Mouse (Mus musculus): ENCODE measurements around the gene Mthfd1l. TPM values are rescaled to one million over a fixed set of nuclear protein-coding genes. Genes with fewer than 3 reads are reported as not detected.

Mthfd1l gene
- polyA plus RNA-seq, 1 experiment from 2014 or later: 16.9 TPM

- Histone ChIP-seq H3K9ac (no peak overlapping the region), H3K4me2 (no peak overlapping the region), H3K4me3 (no peak overlapping the region), H3K27me3 (replicated peaks) (no peaks in the 10 kb centered on the region), H3K9me3 (replicated peaks) (0 out of 2 replicates have a peak, but pooled peaks cover under 1% of the 10 kb centered on the region), H3K36me3 (peaks cover 7% of the 10 kb centered on the region), H3K4me1 (replicated peaks) (peaks cover 29% of the 10 kb centered on the region), H3K27ac (ENCODE audit: poor library complexity, severe bottlenecking) (no peak overlapping the region)
- WGBS: 69% methylated on average over 8 of the region's 8 CpGs
- ATAC-seq (ENCODE audit: insufficient number of reproducible peaks, low FRiP score): no peak
These were observed 186.7 kb downstream of the Mthfd1l start for GRCm38 (mm10) chr10:4159541-4160090.

- peaks cover 7% of the 10 kb centered on the region; the same call in 1 of the 2 replicates for H3K9me3 ChIP-seq (replicated peaks)
- H3K36me3 ChIP-seq: peaks cover 7% of the 10 kb centered on the region
- no peak overlapping the region for H3K9ac ChIP-seq
- peak; percentile 42; the same call in 1 of the 2 replicates for ATAC-seq (ENCODE audit: insufficient number of reproducible peaks, low FRiP score)
- H3K4me3 ChIP-seq: no peak overlapping the region
- peaks cover 29% of the 10 kb centered on the region for H3K4me1 ChIP-seq (replicated peaks)
- 44% methylated on average over 13 of the region's 13 CpGs for WGBS
- H3K4me2 ChIP-seq: peak overlapping the region; percentile 35
- peak overlapping the region; percentile 25; the same call in 1 of the 2 replicates for H3K27ac ChIP-seq (ENCODE audit: poor library complexity, severe bottlenecking)
- no peaks in the 10 kb centered on the region for H3K27me3 ChIP-seq (replicated peaks)
These were observed 187.4 kb downstream of the Mthfd1l start for GRCm38 (mm10) chr10:4160242-4160785.

- H3K36me3 ChIP-seq: peaks cover 2% of the 10 kb centered on the region; the same call in 1 of the 2 replicates
- H3K4me2 ChIP-seq: no peak overlapping the region
- no peak overlapping the region for H3K27ac ChIP-seq (ENCODE audit: poor library complexity, severe bottlenecking)
- H3K4me1 ChIP-seq (replicated peaks): peaks cover 29% of the 10 kb centered on the region
- H3K9me3 ChIP-seq (replicated peaks): peaks cover 8% of the 10 kb centered on the region; the same call in 1 of the 2 replicates
- H3K27me3 ChIP-seq (replicated peaks): no peaks in the 10 kb centered on the region
- H3K9ac ChIP-seq: no peak overlapping the region
- no peak overlapping the region for H3K4me3 ChIP-seq
- 73% methylated on average over 2 of the region's 2 CpGs for WGBS
- ATAC-seq (ENCODE audit: insufficient number of reproducible peaks, low FRiP score): no peak
These were observed 189.1 kb downstream of the Mthfd1l start for GRCm38 (mm10) chr10:4162049-4162448.

GRCm38 (mm10) chr10:4162976-4163375, 190.1 kb downstream of the Mthfd1l start:
- H3K27me3 ChIP-seq (replicated peaks): no peaks in the 10 kb centered on the region
- H3K4me1 ChIP-seq (replicated peaks): peaks cover 29% of the 10 kb centered on the region
- WGBS: 82% methylated on average over 3 of the region's 3 CpGs
- no peak overlapping the region for H3K27ac ChIP-seq (ENCODE audit: poor library complexity, severe bottlenecking)
- no peak for ATAC-seq (ENCODE audit: insufficient number of reproducible peaks, low FRiP score)
- peaks cover 8% of the 10 kb centered on the region; the same call in 1 of the 2 replicates for H3K9me3 ChIP-seq (replicated peaks)
- H3K4me2 ChIP-seq: no peak overlapping the region
- H3K36me3 ChIP-seq: no peaks in the 10 kb centered on the region
- H3K9ac ChIP-seq: no peak overlapping the region
- H3K4me3 ChIP-seq: no peak overlapping the region

GRCm38 (mm10) chr10:4164681-4165080, 191.8 kb downstream of the Mthfd1l start:
- H3K9me3 ChIP-seq (replicated peaks): peaks cover 8% of the 10 kb centered on the region; the same call in 1 of the 2 replicates
- ATAC-seq (ENCODE audit: insufficient number of reproducible peaks, low FRiP score): no peak
- no peak overlapping the region for H3K4me3 ChIP-seq
- no peaks in the 10 kb centered on the region for H3K36me3 ChIP-seq
- no peak overlapping the region for H3K27ac ChIP-seq (ENCODE audit: poor library complexity, severe bottlenecking)
- peaks cover 26% of the 10 kb centered on the region for H3K4me1 ChIP-seq (replicated peaks)
- H3K9ac ChIP-seq: no peak overlapping the region
- 75% methylated on average over 9 of the region's 9 CpGs for WGBS
- H3K27me3 ChIP-seq (replicated peaks): no peaks in the 10 kb centered on the region
- no peak overlapping the region for H3K4me2 ChIP-seq

- peaks cover 8% of the 10 kb centered on the region; the same call in 1 of the 2 replicates for H3K9me3 ChIP-seq (replicated peaks)
- H3K4me2 ChIP-seq: no peak overlapping the region
- ATAC-seq (ENCODE audit: insufficient number of reproducible peaks, low FRiP score): no peak
- H3K36me3 ChIP-seq: no peaks in the 10 kb centered on the region
- 27% methylated on average over 5 of the region's 5 CpGs for WGBS
- H3K4me3 ChIP-seq: no peak overlapping the region
- no peak overlapping the region for H3K27ac ChIP-seq (ENCODE audit: poor library complexity, severe bottlenecking)
- peaks cover 8% of the 10 kb centered on the region; the same call in 1 of the 2 replicates for H3K4me1 ChIP-seq (replicated peaks)
- no peak overlapping the region for H3K9ac ChIP-seq
- no peaks in the 10 kb centered on the region for H3K27me3 ChIP-seq (replicated peaks)
These were observed 195.4 kb downstream of the Mthfd1l start for GRCm38 (mm10) chr10:4168222-4168798.

- no peak for ATAC-seq (ENCODE audit: insufficient number of reproducible peaks, low FRiP score)
- Histone ChIP-seq H3K27ac (ENCODE audit: poor library complexity, severe bottlenecking) (no peak overlapping the region), H3K4me2 (no peak overlapping the region), H3K27me3 (replicated peaks) (no peaks in the 10 kb centered on the region), H3K9ac (no peak overlapping the region), H3K4me1 (replicated peaks) (no peaks in the 10 kb centered on the region), H3K36me3 (no peaks in the 10 kb centered on the region), H3K9me3 (replicated peaks) (no peaks in the 10 kb centered on the region; the same call in 1 of the 2 replicates), H3K4me3 (no peak overlapping the region)
- 85% methylated on average over 5 of the region's 5 CpGs for WGBS
These were observed 201.3 kb downstream of the Mthfd1l start for GRCm38 (mm10) chr10:4174229-4174628.

GRCm38 (mm10) chr10:4174717-4175116, 201.8 kb downstream of the Mthfd1l start:
- Histone ChIP-seq H3K36me3 (no peaks in the 10 kb centered on the region), H3K4me2 (no peak overlapping the region), H3K27me3 (replicated peaks) (no peaks in the 10 kb centered on the region), H3K27ac (ENCODE audit: poor library complexity, severe bottlenecking) (no peak overlapping the region), H3K9ac (no peak overlapping the region), H3K4me3 (no peak overlapping the region), H3K4me1 (replicated peaks) (no peaks in the 10 kb centered on the region), H3K9me3 (replicated peaks) (no peaks in the 10 kb centered on the region; the same call in 1 of the 2 replicates)
- 78% methylated on average over 3 of the region's 3 CpGs for WGBS
- no peak for ATAC-seq (ENCODE audit: insufficient number of reproducible peaks, low FRiP score)

- Histone ChIP-seq H3K4me2 (no peak overlapping the region), H3K36me3 (no peaks in the 10 kb centered on the region), H3K4me1 (replicated peaks) (peaks cover 6% of the 10 kb centered on the region), H3K9me3 (replicated peaks) (no peaks in the 10 kb centered on the region; the same call in 1 of the 2 replicates), H3K27ac (ENCODE audit: poor library complexity, severe bottlenecking) (no peak overlapping the region), H3K4me3 (no peak overlapping the region), H3K9ac (no peak overlapping the region), H3K27me3 (replicated peaks) (no peaks in the 10 kb centered on the region)
- WGBS: 86% methylated on average over 4 of the region's 4 CpGs
- ATAC-seq (ENCODE audit: insufficient number of reproducible peaks, low FRiP score): no peak
These were observed 204.4 kb downstream of the Mthfd1l start for GRCm38 (mm10) chr10:4177285-4177684.

GRCm38 (mm10) chr10:4179049-4179790, 206.3 kb downstream of the Mthfd1l start:
- H3K36me3 ChIP-seq: no peaks in the 10 kb centered on the region
- H3K9me3 ChIP-seq (replicated peaks): no peaks in the 10 kb centered on the region; the same call in 1 of the 2 replicates
- peaks cover 10% of the 10 kb centered on the region for H3K4me1 ChIP-seq (replicated peaks)
- WGBS: 72% methylated on average over 7 of the region's 7 CpGs
- no peak overlapping the region for H3K4me3 ChIP-seq
- no peaks in the 10 kb centered on the region for H3K27me3 ChIP-seq (replicated peaks)
- no peak overlapping the region for H3K4me2 ChIP-seq
- ATAC-seq (ENCODE audit: insufficient number of reproducible peaks, low FRiP score): no peak
- no peak overlapping the region for H3K9ac ChIP-seq
- no peak overlapping the region for H3K27ac ChIP-seq (ENCODE audit: poor library complexity, severe bottlenecking)

GRCm38 (mm10) chr10:4181953-4182352, 209.0 kb downstream of the Mthfd1l start:
- peak; percentile 82 for ATAC-seq (ENCODE audit: insufficient number of reproducible peaks, low FRiP score)
- no peaks in the 10 kb centered on the region for H3K36me3 ChIP-seq
- 28% methylated on average over 1 of the region's 1 CpGs for WGBS

More at GRCm38 (mm10) chr10:4181953-4182352, 209.0 kb downstream of the Mthfd1l start:
- Histone ChIP-seq H3K9me3 (replicated peaks) (no peaks in the 10 kb centered on the region; the same call in 1 of the 2 replicates), H3K4me2 (no peak overlapping the region), H3K27ac (ENCODE audit: poor library complexity, severe bottlenecking) (peak overlapping the region; percentile 55; the same call in 1 of the 2 replicates), H3K4me1 (replicated peaks) (peaks cover 18% of the 10 kb centered on the region), H3K4me3 (no peak overlapping the region), H3K9ac (no peak overlapping the region), H3K27me3 (replicated peaks) (no peaks in the 10 kb centered on the region)

Data from heart, embryonic 12.5 days (tissue).